Mouse (Mus musculus) intestine, postnatal 0 days (tissue): ENCODE results near the gene Camsap2. TPM values are rescaled to one million over a fixed set of nuclear protein-coding genes. Genes with fewer than 3 reads are reported as not detected.

Experiments used
- ATAC-seq: fragments of 200-750 bp; cut with Nextera tagmentation; 2 replicates; pipeline ENCODE4 v1.8.0; 2017; ENCODE audit warnings: mild to moderate bottlenecking, moderate TSS enrichment, moderate library complexity
- H3K27ac ChIP-seq: fragments of 300-500 bp; sonication (generic); 2 replicates; pipeline ENCODE4 v1.5.1; 2014; ENCODE audit warnings: mild to moderate bottlenecking, low read depth, low read length, moderate library complexity
- H3K27me3 ChIP-seq: fragments of 300-500 bp; sonication (generic); replicated peaks from 2 replicates; pipeline ENCODE4 v1.6.1; 2014; ENCODE audit warnings: low read length, mixed read lengths; ENCODE audit not compliant: control insufficient read depth, insufficient read depth
- H3K36me3 ChIP-seq: fragments of 300-500 bp; sonication (generic); 2 replicates; pipeline ENCODE4 v1.6.1; 2014; ENCODE audit warnings: mild to moderate bottlenecking, moderate library complexity; ENCODE audit not compliant: control insufficient read depth, insufficient read depth
- H3K4me1 ChIP-seq: fragments of 300-500 bp; sonication (generic); replicated peaks from 2 replicates; pipeline ENCODE4 v1.6.1; 2014; ENCODE audit warnings: antibody characterized with exemption, low read length, mixed read lengths; ENCODE audit not compliant: control insufficient read depth, insufficient read depth
- H3K4me2 ChIP-seq: fragments of 300-500 bp; sonication (generic); replicated peaks from 2 replicates; pipeline ENCODE4 v1.6.1; 2014; ENCODE audit warnings: low read depth, mild to moderate bottlenecking, moderate library complexity
- H3K4me3 ChIP-seq: fragments of 300-500 bp; sonication (generic); 2 replicates; pipeline ENCODE4 v1.5.1; 2014; ENCODE audit warnings: low read depth, low read length
- H3K9ac ChIP-seq: fragments of 300-500 bp; sonication (generic); 2 replicates; pipeline ENCODE4 v1.6.1; 2014; ENCODE audit warnings: mild to moderate bottlenecking, low read depth, low read length
- H3K9me3 ChIP-seq: fragments of 300-500 bp; sonication (generic); 2 replicates; pipeline ENCODE4 v1.6.1; 2016; ENCODE audit warnings: mixed run types; ENCODE audit not compliant: control insufficient read depth
- CTCF ChIP-seq: sonication (generic); IDR thresholded peaks from 2 replicates; pipeline ENCODE4 v1.5.1; 2016; ENCODE audit warnings: low read depth, mild to moderate bottlenecking, control low read depth, antibody characterized with exemption, moderate library complexity
- WGBS: fragments of 180-500 bp; shearing (Covaris S2); extraction: QIAGEN DNeasy Blood & Tissue Kit; methylation state at CpG from one replicate; pipeline ENCODE4 v1.1.7; 2014; 5-methylcytosine and 5-hydroxymethylcytosine counted together
- polyA plus RNA-seq: library from polyadenylated mRNA; unstranded; fragments of >200 nt; fragmentation: Nextera tagmentation; extraction: Ambion mirVana; gene quantifications from 2 replicates; pipeline ENCODE4 v1.2.1, GENCODE M21; 2015

The Camsap2 gene
- polyA plus RNA-seq, 1 experiment from 2014 or later: 3.3 TPM

DNA sequence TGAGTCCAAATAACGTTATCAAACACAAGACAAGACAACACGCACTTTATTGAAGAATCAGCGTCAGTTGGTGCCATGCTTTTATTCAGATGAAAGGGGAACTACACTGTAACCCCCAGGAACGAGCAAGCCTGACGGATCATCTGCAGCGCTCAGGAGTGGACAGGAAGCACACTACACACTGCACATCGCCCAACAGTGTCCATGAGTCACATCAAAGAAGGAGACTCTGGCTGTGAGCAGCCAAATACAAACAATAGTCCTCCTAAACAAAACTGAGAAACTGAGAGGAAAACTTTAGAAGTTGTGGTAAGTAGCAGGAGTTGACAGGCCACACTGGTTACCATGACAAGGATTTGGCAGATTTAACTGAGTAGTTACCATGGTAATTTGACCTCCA lies 77.7 kb downstream of the Camsap2 start:
- ATAC-seq: no peak
- no peak for TF ChIP-seq CTCF
- WGBS: 77% methylated on average over 7 of the region's 7 CpGs

DNA sequence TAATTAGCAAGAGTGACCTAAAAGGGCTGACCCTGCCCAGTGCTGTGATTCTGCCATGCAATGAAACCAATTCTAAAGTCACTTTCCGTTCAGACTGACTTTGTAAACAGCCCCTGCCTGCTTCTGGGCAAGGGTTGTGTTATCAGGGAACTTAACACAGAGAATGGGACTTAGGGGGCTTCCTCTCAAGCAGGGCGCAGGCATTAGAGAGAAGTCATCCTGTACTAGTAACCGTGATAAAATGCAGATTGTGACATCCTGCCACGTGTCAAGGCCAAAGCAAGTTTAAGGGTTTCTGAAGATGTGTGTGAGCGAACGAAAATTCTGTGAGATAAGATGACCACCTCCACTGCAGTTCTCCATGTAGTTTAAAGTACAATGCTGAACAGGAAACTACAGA lies 79.8 kb downstream of the Camsap2 start:
- H3K27me3 ChIP-seq: peaks cover 8% of the 10 kb centered on the region
- H3K36me3 ChIP-seq: peaks cover 11% of the 10 kb centered on the region; the same call in 1 of the 2 replicates

More for the DNA sequence above, 77.7 kb downstream of the Camsap2 start:
- no peaks in the 10 kb centered on the region for H3K9me3 ChIP-seq
- H3K27ac ChIP-seq: no peak overlapping the region
- no peak overlapping the region for H3K4me2 ChIP-seq
- H3K36me3 ChIP-seq: peaks cover 17% of the 10 kb centered on the region
- H3K4me3 ChIP-seq: no peak overlapping the region
- H3K27me3 ChIP-seq: no peaks in the 10 kb centered on the region; the same call in none of the 2 replicates
- no peaks in the 10 kb centered on the region for H3K4me1 ChIP-seq
- no peak overlapping the region for H3K9ac ChIP-seq

DNA sequence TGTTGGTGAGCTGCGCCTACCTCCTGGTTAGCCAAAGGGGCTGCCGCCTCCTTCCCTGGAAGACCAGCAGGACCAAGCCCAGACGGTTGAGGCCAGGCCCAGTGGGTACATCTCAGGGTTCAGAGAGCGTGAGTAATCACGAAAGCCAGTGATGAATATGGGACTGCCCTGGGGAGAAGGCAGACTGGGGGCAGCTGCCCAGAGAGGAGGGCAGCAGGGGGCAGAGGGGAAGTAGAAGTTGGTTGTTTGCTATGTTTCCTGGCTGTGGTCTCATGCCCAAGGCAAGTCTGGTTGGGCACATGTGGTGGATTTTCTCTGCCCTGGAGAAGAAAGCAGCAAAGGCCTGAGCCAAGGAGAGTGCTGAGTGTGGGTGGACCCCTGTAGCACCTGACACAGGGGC lies 82.5 kb downstream of the Camsap2 start:
- no peaks in the 10 kb centered on the region for H3K9me3 ChIP-seq
- no peak overlapping the region for H3K4me2 ChIP-seq
- no peak for TF ChIP-seq CTCF
- no peak for ATAC-seq
- no peak overlapping the region for H3K27ac ChIP-seq
- no peaks in the 10 kb centered on the region for H3K36me3 ChIP-seq
- no peak overlapping the region for H3K9ac ChIP-seq
- peaks cover 36% of the 10 kb centered on the region for H3K27me3 ChIP-seq
- WGBS: 87% methylated on average over 5 of the region's 5 CpGs
- peaks cover 5% of the 10 kb centered on the region; the same call in 1 of the 2 replicates for H3K4me1 ChIP-seq
- no peak overlapping the region for H3K4me3 ChIP-seq

More for the DNA sequence above, 79.8 kb downstream of the Camsap2 start:
- Histone ChIP-seq H3K27ac (no peak overlapping the region), H3K9ac (no peak overlapping the region), H3K9me3 (no peaks in the 10 kb centered on the region), H3K4me1 (no peaks in the 10 kb centered on the region), H3K4me2 (no peak overlapping the region), H3K4me3 (no peak overlapping the region)
- WGBS: 54% methylated on average over 6 of the region's 6 CpGs
- ATAC-seq: no peak
- no peak for TF ChIP-seq CTCF

DNA sequence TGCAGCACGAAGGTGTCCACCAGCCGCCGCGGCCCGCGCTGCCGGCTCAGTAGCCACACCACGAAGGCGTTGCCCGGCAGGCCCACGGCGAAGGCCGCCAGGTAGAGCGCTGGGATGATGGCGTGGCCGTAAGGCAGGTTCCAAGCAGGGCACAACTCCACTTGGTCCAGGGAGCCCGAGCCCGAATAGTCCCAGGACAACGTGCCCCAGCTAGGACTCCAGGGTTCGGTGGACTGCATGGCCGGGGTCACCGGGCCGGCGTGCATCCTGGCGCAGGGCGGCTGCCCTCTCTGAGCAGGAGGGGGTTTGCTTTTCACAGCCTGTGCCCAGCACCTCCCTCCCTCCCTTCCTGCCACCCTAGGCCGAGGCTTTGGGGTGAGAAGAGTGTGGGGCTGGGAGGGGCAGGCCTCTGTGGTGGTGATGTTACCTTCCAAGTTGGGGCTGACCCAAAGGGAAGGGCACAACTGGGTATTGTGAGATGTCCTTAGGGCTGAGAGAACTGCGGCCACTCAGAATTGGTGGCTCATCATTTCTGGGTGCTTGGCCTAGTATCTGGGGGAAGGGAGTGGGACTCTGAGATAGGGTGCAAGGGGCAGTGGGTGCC lies 85.2 kb downstream of the Camsap2 start, which contains the start of gene Gpr25:
Gene Gpr25 (minus strand): TSS at position 239 of the 604 bp plus-strand sequence.
- Histone ChIP-seq H3K4me1 (peaks cover 5% of the 10 kb centered on the region; the same call in 1 of the 2 replicates), H3K9me3 (no peaks in the 10 kb centered on the region), H3K9ac (0 out of 2 replicates have a peak within 1 kb of the TSS, but pooled peaks have one; percentile 17), H3K4me2 (peak within 1 kb of the TSS; percentile 94), H3K27ac (no peak within 1 kb of the TSS; the same call in 1 of the 2 replicates), H3K27me3 (peaks cover 50% of the 10 kb centered on the region), H3K4me3 (peak within 1 kb of the TSS; percentile 47), H3K36me3 (no peaks in the 10 kb centered on the region)
- peak; percentile 17; the same call in 1 of the 2 replicates for ATAC-seq
- TF ChIP-seq CTCF: no peak
- WGBS: 13% methylated on average over 28 of the region's 28 CpGs

DNA sequence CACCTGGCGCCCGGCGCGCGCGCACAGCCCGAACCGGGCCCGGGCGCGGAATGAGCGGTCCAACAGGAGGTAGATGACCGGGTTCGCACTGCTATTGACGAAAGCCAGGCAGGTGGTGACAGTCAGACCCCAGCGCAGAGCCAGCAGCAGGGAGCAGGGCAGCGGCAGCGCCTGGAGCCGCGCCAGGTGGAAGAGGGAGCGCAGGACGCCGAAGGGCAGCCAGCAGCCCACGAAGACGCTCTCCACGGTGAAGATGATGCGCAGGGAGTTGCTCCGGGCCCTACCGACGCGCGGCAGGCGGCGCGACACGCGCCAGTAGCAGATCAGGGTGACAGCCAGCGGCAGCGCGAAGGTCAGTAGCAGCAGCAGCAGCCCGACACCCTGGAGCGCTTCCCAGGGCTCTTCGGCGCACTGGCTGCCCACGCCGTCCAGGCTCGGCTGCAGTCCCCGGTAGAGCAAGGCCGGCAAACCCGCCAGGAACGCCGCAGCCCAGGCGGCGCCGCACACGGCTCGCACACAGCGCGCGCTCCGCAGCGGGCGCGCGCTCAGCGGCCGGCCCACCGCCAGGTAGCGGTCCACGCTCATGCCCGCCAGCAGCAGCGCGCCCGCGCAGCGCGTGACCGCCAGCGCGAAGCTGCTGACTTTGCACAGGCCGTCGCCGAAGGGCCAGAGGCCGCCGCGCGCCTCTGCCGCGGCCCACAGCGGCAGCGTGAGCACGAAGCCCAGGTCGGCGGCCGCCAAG lies 85.8 kb downstream of the Camsap2 start:
- peaks cover 5% of the 10 kb centered on the region; the same call in 1 of the 2 replicates for H3K4me1 ChIP-seq
- under 1% methylated on average over 72 of the region's 95 CpGs for WGBS
- no peaks in the 10 kb centered on the region for H3K36me3 ChIP-seq
- H3K9me3 ChIP-seq: no peaks in the 10 kb centered on the region
- peaks cover 50% of the 10 kb centered on the region for H3K27me3 ChIP-seq
- peak; percentile 65 for ATAC-seq
- H3K27ac ChIP-seq: no peak overlapping the region; the same call in 1 of the 2 replicates
- peak overlapping the region; percentile 47 for H3K4me3 ChIP-seq
- TF ChIP-seq CTCF: no peak; the same call in 1 of the 2 replicates
- H3K9ac ChIP-seq: 0 out of 2 replicates have a peak overlapping the region, but pooled peaks have one; percentile 17
- H3K4me2 ChIP-seq: peak overlapping the region; percentile 94

DNA sequence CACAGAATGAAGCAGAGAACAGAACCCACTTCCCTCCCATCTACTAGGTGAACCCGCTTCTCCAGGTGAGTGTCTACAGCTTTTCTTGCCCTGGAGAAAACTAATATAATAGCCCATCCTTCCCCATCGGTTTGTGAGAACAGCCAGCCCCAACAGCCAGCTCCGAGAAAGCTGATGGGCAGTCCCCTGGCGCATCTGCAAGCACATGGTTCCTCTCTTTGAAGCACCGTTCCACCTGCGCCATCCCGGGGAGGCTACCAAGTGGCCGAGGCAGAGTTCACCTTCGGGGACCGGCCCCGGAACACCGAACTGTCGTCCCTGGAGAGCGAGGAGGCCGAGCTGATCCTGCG lies 86.4 kb downstream of the Camsap2 start:
- no peak for ATAC-seq
- WGBS: 4% methylated on average over 16 of the region's 16 CpGs
- Histone ChIP-seq H3K36me3 (no peaks in the 10 kb centered on the region), H3K4me1 (peaks cover 5% of the 10 kb centered on the region; the same call in 1 of the 2 replicates), H3K4me3 (peak overlapping the region; percentile 47), H3K9me3 (no peaks in the 10 kb centered on the region), H3K27me3 (peaks cover 50% of the 10 kb centered on the region), H3K9ac (no peak overlapping the region), H3K27ac (no peak overlapping the region), H3K4me2 (peak overlapping the region; percentile 94)
- TF ChIP-seq CTCF: no peak
